Mouse (Mus musculus) forebrain, embryonic 10.5 days (tissue): Measurements from ENCODE around the gene Cgnl1. TPM values are rescaled to one million over a fixed set of nuclear protein-coding genes. Genes with fewer than 3 reads are reported as not detected.

Source experiments
- DNase-seq: peaks from one replicate; pipeline ENCODE4 v3.0.0-alpha.2; 2017; ENCODE audit warnings: low spot score; ENCODE audit errors: extremely low spot score
- H3K27ac ChIP-seq: fragments of 300-500 bp; sonication (generic); 2 replicates; pipeline ENCODE4 v1.5.1; 2016; ENCODE audit warnings: mild to moderate bottlenecking
- H3K27me3 ChIP-seq: fragments of 300-500 bp; sonication (generic); 2 replicates; pipeline ENCODE4 v1.6.1; 2016; ENCODE audit warnings: mild to moderate bottlenecking; ENCODE audit not compliant: poor library complexity, severe bottlenecking
- H3K36me3 ChIP-seq: fragments of 300-500 bp; sonication (generic); replicated peaks from 2 replicates; pipeline ENCODE4 v1.6.1; 2016; ENCODE audit warnings: mild to moderate bottlenecking, moderate library complexity
- H3K4me1 ChIP-seq: fragments of 300-500 bp; sonication (generic); 2 replicates; pipeline ENCODE4 v1.6.1; 2016
- H3K4me3 ChIP-seq: fragments of 300-500 bp; sonication (generic); 2 replicates; pipeline ENCODE4 v1.5.1; 2016; ENCODE audit warnings: mild to moderate bottlenecking, moderate library complexity
- H3K9me3 ChIP-seq: fragments of 300-500 bp; sonication (generic); 2 replicates; pipeline ENCODE4 v1.6.1; 2016; ENCODE audit warnings: mild to moderate bottlenecking, moderate library complexity
- WGBS: fragments of 180-500 bp; shearing (Covaris S2); methylation state at CpG from one replicate; pipeline ENCODE4 v1.1.7; 2016; 5-methylcytosine and 5-hydroxymethylcytosine counted together
- polyA plus RNA-seq: library from polyadenylated mRNA; unstranded; fragments of >200 nt; fragmentation: Nextera tagmentation; extraction: Ambion mirVana; gene quantifications from 2 replicates; pipeline ENCODE4 v1.2.1, GENCODE M21; 2016

The Cgnl1 gene
- polyA plus RNA-seq, 1 experiment from 2014 or later: 7.3 TPM

DNA sequence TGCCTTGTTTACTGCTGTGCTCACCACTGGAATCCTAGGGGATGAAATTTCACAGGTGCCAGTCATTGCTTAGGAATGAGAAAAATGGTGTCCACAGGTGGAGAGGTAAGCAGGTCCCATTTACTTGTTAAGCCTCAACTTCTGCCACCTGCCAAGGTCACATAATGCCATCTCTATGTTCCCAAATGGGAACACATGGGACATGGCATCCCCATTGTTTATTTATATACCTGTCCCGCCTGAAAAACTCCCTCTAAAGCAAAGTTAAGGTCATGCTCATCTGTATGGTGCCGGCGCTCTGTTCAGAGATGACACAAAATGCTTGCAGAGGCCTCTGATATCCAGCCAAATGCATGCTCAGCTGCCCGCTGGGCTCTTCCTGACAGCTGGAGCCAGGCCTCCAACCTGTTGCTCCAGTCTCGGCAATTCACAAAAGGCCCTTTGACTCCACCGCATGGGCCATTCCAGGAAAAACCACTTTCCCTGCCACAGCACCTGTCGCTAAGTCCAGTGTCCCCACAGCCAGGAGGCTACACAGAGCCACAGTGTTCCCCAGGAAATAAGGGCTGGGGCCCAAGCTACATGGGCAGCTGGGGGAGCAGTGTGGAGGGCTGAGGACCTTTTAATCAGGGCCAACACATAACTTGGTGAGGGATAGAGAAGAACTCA is 192.4 kb downstream of the Cgnl1 start:
- Histone ChIP-seq H3K27me3 (no peaks in the 10 kb centered on the region), H3K9me3 (no peaks in the 10 kb centered on the region), H3K27ac (no peak overlapping the region), H3K4me3 (no peak overlapping the region), H3K4me1 (peaks cover 8% of the 10 kb centered on the region), H3K36me3 (no peaks in the 10 kb centered on the region)
- WGBS: 76% methylated on average over 7 of the region's 7 CpGs
- no peak for DNase-seq

Other genes with a start within 250 kb of the Cgnl1 start
- gene Myzap, start 179.2 kb downstream of the Cgnl1 start, polyA plus RNA-seq: 3.5 and 4.0 TPM in 2 replicates